Mouse (Mus musculus) hindbrain, postnatal 0 days (tissue): ENCODE measurements around the gene Ifrd1. TPM values are rescaled to one million over a fixed set of nuclear protein-coding genes. Genes with fewer than 3 reads are reported as not detected.
A peak's percentile ranks its signal among the peaks of the same experiment; 100 is the strongest.

Experiments
- ATAC-seq: fragments of 200-750 bp; cut with Nextera tagmentation; 2 replicates; pipeline ENCODE4 v1.8.0; 2017; ENCODE audit warnings: mild to moderate bottlenecking, moderate TSS enrichment, moderate library complexity
- DNase-seq: peaks from one replicate; pipeline ENCODE4 v3.0.0-alpha.2; 2015; ENCODE audit warnings: low spot score
- H3K27ac ChIP-seq: fragments of 300-500 bp; sonication (generic); 2 replicates; pipeline ENCODE4 v1.5.1; 2014; ENCODE audit warnings: mild to moderate bottlenecking
- H3K27me3 ChIP-seq: fragments of 300-500 bp; sonication (generic); 2 replicates; pipeline ENCODE4 v1.6.1; 2014; ENCODE audit warnings: low read length, mixed read lengths; ENCODE audit not compliant: insufficient read depth
- H3K36me3 ChIP-seq: fragments of 300-500 bp; sonication (generic); 2 replicates; pipeline ENCODE4 v1.6.1; 2014; ENCODE audit warnings: low read length, mixed read lengths; ENCODE audit not compliant: insufficient read depth
- H3K4me1 ChIP-seq: fragments of 300-500 bp; sonication (generic); 2 replicates; pipeline ENCODE4 v1.6.1; 2014; ENCODE audit warnings: antibody characterized with exemption, low read length, mixed read lengths; ENCODE audit not compliant: insufficient read depth
- H3K4me2 ChIP-seq: fragments of 300-500 bp; sonication (generic); 2 replicates; pipeline ENCODE4 v1.6.1; 2014; ENCODE audit warnings: low read depth, mild to moderate bottlenecking, low read length, moderate library complexity, mixed read lengths
- H3K4me3 ChIP-seq: fragments of 300-500 bp; sonication (generic); 2 replicates; pipeline ENCODE4 v1.5.1; 2014; ENCODE audit warnings: low read length
- H3K9ac ChIP-seq: fragments of 300-500 bp; sonication (generic); replicated peaks from 2 replicates; pipeline ENCODE4 v1.6.1; 2014; ENCODE audit warnings: mild to moderate bottlenecking, low read length, moderate library complexity, mixed read lengths
- H3K9me3 ChIP-seq: fragments of 300-500 bp; sonication (generic); 2 replicates; pipeline ENCODE4 v1.6.1; 2016; ENCODE audit warnings: low read length, mixed read lengths
- CTCF ChIP-seq: IDR thresholded peaks from 2 replicates; pipeline ENCODE4 v1.5.1; 2016; ENCODE audit warnings: antibody characterized with exemption, control low read depth, low read depth
- WGBS: fragments of 180-500 bp; shearing (Covaris S2); extraction: QIAGEN DNeasy Blood & Tissue Kit; methylation state at CpG from one replicate; pipeline ENCODE4 v1.1.7; 2014; 5-methylcytosine and 5-hydroxymethylcytosine counted together
- polyA plus RNA-seq: library from polyadenylated mRNA; unstranded; fragments of >200 nt; fragmentation: Nextera tagmentation; extraction: Ambion mirVana; gene quantifications from 2 replicates; pipeline ENCODE4 v1.2.1, GENCODE M21; 2015
- total RNA-seq: library from RNA; depleted of rRNA; stranded (reverse); fragments of >200 nt; gene quantifications from 2 replicates; pipeline ENCODE4 v1.2.3, GENCODE M21; 2014

Gene Ifrd1
- total and polyA plus RNA-seq, 2 experiments from 2014 or later, result 36.0 to 118 TPM

DNA sequence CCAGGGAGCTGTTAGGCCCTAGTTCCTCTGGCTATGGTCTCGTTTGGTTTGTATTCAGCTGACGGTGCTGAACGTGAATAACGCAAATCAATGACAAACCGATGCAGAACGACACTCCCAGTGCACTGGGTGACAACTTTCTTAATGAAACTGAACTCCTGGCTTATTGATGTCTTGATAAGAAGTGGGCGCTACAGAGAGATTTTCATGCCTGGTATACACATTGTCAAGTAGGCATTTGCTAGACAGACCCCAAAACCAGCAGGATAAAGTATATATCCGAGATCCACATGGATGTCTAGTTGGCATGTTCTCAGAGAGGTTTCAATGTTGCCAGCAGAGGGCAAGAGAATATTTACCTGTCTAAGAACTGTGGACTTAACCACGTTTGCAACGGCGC is 6.4 kb upstream of the Ifrd1 start:
- Histone ChIP-seq H3K27me3 (no peaks in the 10 kb centered on the region), H3K4me1 (no peaks in the 10 kb centered on the region; the same call in 1 of the 2 replicates), H3K27ac (no peak overlapping the region), H3K36me3 (no peaks in the 10 kb centered on the region), H3K9me3 (no peaks in the 10 kb centered on the region), H3K9ac (no peak overlapping the region), H3K4me3 (no peak overlapping the region), H3K4me2 (no peak overlapping the region)
- no peak for TF ChIP-seq CTCF
- no peak for ATAC-seq
- no peak for DNase-seq
- 86% methylated on average over 11 of the region's 11 CpGs for WGBS

DNA sequence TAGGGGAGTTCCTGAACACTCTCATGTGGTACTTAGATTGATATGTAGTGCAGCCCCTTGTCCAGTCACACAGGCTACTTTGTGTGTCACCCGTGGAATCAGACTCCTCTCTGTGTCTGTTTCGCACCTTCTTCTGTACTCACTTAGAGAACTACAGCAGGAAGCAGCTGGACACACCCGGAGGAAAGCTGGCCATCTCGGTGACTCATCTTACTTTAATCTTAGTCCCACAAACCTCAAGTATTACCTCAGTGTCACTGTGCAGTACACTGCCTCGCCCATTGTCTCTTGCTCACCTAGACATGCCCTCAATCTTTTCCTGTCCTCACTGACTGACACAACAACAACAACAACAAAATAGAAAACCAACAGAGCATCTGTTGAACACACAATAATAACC is 4.9 kb upstream of the Ifrd1 start:
- 88% methylated on average over 5 of the region's 5 CpGs for WGBS
- Histone ChIP-seq H3K9ac (no peak overlapping the region), H3K9me3 (no peaks in the 10 kb centered on the region), H3K36me3 (no peaks in the 10 kb centered on the region), H3K4me3 (no peak overlapping the region), H3K27me3 (no peaks in the 10 kb centered on the region), H3K4me1 (no peaks in the 10 kb centered on the region; the same call in 1 of the 2 replicates), H3K4me2 (no peak overlapping the region), H3K27ac (no peak overlapping the region)
- no peak for TF ChIP-seq CTCF
- ATAC-seq (no peak), DNase-seq (no peak)

DNA sequence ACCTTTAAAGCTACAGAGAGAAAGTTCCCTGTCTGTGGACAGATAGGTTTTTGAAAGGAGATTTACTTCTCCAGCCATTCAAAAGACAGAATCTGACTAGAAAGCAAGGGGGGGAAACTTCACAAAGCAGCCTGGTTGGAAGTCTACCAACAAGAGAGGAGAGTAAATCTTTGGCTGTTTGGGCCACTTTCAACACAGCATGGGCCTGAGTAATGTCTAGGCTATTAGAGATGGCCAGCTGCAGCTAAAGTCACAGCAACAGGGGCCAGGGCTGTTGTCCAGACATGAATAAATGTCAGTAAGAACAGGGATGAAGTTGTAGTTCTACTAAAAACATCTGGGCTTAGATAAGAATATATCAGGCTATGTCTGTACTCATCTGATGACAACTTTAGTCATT is 2.0 kb upstream of the Ifrd1 start:
- Histone ChIP-seq H3K9ac (no peak overlapping the region), H3K27ac (no peak overlapping the region), H3K4me3 (no peak overlapping the region), H3K36me3 (no peaks in the 10 kb centered on the region), H3K9me3 (no peaks in the 10 kb centered on the region), H3K4me1 (no peaks in the 10 kb centered on the region; the same call in 1 of the 2 replicates), H3K27me3 (no peaks in the 10 kb centered on the region), H3K4me2 (no peak overlapping the region)
- no peak for TF ChIP-seq CTCF
- ATAC-seq, result no peak
- peak; percentile 49 for DNase-seq

DNA sequence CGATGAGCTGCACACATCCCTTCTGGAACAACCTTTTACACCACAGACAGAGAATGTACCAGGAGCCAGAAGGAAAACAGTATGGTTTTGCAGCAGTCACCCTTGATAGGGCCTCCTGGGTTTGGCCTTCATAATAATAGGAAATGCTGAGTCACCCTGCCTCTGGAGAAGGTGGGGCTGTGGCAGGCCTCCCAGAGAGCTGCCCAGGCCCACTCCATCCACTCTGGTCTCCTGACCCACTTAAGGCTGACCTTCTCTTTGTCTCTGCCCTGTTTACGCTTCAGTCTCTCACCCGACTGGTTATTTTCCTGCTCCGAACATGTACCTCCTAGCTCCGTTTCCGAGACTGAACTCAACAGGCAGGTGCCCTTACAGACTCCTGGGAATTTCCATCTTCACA is 328 bp downstream of the Ifrd1 start:
- Histone ChIP-seq H3K4me2 (no peak overlapping the region), H3K9ac (no peak overlapping the region), H3K4me1 (no peaks in the 10 kb centered on the region; the same call in 1 of the 2 replicates), H3K27me3 (no peaks in the 10 kb centered on the region), H3K4me3 (no peak overlapping the region), H3K27ac (no peak overlapping the region), H3K9me3 (no peaks in the 10 kb centered on the region), H3K36me3 (no peaks in the 10 kb centered on the region)
- no peak for ATAC-seq
- TF ChIP-seq CTCF, result no peak
- WGBS, result 86% methylated on average over 6 of the region's 6 CpGs
- DNase-seq, result no peak

DNA sequence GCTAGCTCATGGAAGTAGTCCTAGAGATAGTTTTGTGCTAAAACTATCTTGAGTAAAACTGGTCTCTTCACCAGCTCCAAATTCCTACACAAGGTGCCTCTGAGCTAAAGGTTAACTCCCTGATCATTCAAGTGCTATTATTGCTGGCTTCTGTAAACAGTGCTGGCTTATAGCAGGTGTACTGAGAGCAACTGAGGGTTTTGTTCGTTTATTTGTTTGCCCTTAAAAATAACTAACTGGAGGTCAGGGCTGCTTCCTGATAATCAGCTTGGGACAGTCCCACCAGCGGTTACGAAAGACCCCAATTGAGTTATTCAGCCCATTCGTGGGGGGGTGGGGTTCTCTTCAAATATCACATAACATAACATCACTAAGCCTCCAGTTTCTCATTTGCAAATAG is 920 bp downstream of the Ifrd1 start:
- no peak overlapping the region for H3K27ac ChIP-seq
- 89% methylated on average over 4 of the region's 4 CpGs for WGBS
- H3K9me3 ChIP-seq, result no peaks in the 10 kb centered on the region
- H3K4me1 ChIP-seq, result no peaks in the 10 kb centered on the region; the same call in 1 of the 2 replicates
- H3K9ac ChIP-seq, result no peak overlapping the region
- ATAC-seq (no peak), DNase-seq (no peak)
- no peaks in the 10 kb centered on the region for H3K27me3 ChIP-seq
- H3K36me3 ChIP-seq, result no peaks in the 10 kb centered on the region
- no peak overlapping the region for H3K4me3 ChIP-seq
- TF ChIP-seq CTCF, result no peak
- no peak overlapping the region for H3K4me2 ChIP-seq

DNA sequence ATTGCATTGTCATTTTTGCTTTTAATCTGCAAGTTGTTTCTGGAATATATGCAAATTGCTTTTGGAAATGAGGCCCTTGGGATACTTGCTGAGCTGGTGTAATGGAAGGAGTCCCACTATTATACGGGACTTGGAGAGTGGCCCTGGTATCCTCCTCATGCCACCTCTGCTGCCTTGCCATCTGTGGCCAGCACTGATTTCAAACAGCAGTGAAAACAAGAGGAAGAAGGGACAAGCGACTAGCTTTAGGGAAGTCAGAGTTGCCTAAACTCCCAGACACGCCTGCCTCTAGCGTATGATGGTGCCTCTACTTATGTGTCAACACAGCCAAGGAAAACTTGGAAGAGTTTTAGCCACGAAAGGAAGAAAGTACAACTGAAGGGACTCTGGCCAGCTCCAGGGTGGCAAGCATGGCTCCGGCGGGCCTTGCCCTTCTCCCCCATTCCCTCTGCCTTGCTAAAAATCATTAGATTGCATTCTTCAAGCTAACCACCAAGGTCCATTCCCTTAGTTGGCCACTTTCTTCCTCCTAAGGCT is 2.8 kb downstream of the Ifrd1 start:
- Histone ChIP-seq H3K27me3 (no peaks in the 10 kb centered on the region), H3K4me2 (no peak overlapping the region)
- TF ChIP-seq CTCF, result no peak

DNA sequence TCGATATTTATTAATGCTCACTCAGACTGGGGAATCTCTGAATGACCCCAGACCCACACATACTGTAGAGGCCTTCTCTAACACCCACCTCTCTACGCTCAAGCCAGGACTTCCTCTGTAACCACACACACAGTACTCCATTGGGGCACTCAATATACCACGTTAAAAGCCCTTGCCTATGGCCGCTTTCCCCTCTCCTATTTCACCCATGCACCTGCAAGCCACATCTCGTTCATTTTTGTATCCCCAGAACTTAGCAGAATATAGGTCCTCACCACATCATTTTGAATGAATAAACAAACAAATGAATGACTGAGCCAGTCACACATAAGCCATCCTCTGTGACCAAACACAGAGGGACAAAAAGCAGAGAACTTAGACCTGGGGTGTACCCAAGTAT is 3.4 kb downstream of the Ifrd1 start:
- Histone ChIP-seq H3K36me3 (no peaks in the 10 kb centered on the region), H3K9me3 (no peaks in the 10 kb centered on the region), H3K27ac (no peak overlapping the region), H3K9ac (no peak overlapping the region), H3K27me3 (no peaks in the 10 kb centered on the region), H3K4me3 (no peak overlapping the region), H3K4me2 (no peak overlapping the region), H3K4me1 (no peaks in the 10 kb centered on the region)
- ATAC-seq, result no peak
- 91% methylated on average over 5 of the region's 5 CpGs for WGBS
- no peak for DNase-seq
- TF ChIP-seq CTCF, result no peak

More for the DNA sequence above, 2.8 kb downstream of the Ifrd1 start:
- WGBS, result 86% methylated on average over 7 of the region's 7 CpGs
- Histone ChIP-seq H3K36me3 (no peaks in the 10 kb centered on the region), H3K9ac (no peak overlapping the region), H3K4me1 (no peaks in the 10 kb centered on the region; the same call in 1 of the 2 replicates), H3K4me3 (no peak overlapping the region), H3K27ac (no peak overlapping the region), H3K9me3 (no peaks in the 10 kb centered on the region)
- no peak for ATAC-seq
- DNase-seq, result peak; percentile 12
